Mouse (Mus musculus): ENCODE measurements around the gene Mrc1. TPM values are rescaled to one million over a fixed set of nuclear protein-coding genes. Genes with fewer than 3 reads are reported as not detected.

Mrc1 gene
- polyA plus RNA-seq, 1 experiment from 2014 or later = 6.4 TPM

GRCm38 (mm10) chr2:14251938-14252337 is 22.7 kb downstream of the Mrc1 start:
- 85% methylated on average over 3 of the region's 3 CpGs for WGBS
- Histone ChIP-seq H3K4me2 (no peak overlapping the region), H3K9ac (ENCODE audit: low read length) (no peak overlapping the region), H3K9me3 (ENCODE audit: control insufficient read depth, low read length) (no peaks in the 10 kb centered on the region), H3K4me1 (ENCODE audit: control insufficient read depth, insufficient read depth, low read length) (no peaks in the 10 kb centered on the region), H3K27ac (ENCODE audit: low read depth, low read length) (no peak overlapping the region), H3K36me3 (ENCODE audit: control insufficient read depth, insufficient read depth, low read length) (no peaks in the 10 kb centered on the region), H3K4me3 (ENCODE audit: low read depth, low read length) (no peak overlapping the region), H3K27me3 (ENCODE audit: control insufficient read depth, insufficient read depth, low read length) (no peaks in the 10 kb centered on the region)
- ATAC-seq (ENCODE audit: low FRiP score) (no peak), DNase-seq (ENCODE audit: low spot score, missing footprints) (no peak)

- no peaks in the 10 kb centered on the region for H3K4me1 ChIP-seq (ENCODE audit: control insufficient read depth, insufficient read depth, low read length)
- H3K27ac ChIP-seq (ENCODE audit: low read depth, low read length) = no peak overlapping the region
- H3K9me3 ChIP-seq (ENCODE audit: control insufficient read depth, low read length) = no peaks in the 10 kb centered on the region
- ATAC-seq (ENCODE audit: low FRiP score) = no peak
- H3K9ac ChIP-seq (ENCODE audit: low read length) = no peak overlapping the region
- no peak overlapping the region for H3K4me3 ChIP-seq (ENCODE audit: low read depth, low read length)
- no peaks in the 10 kb centered on the region for H3K27me3 ChIP-seq (ENCODE audit: control insufficient read depth, insufficient read depth, low read length)
- no peak overlapping the region for H3K4me2 ChIP-seq
- no peaks in the 10 kb centered on the region for H3K36me3 ChIP-seq (ENCODE audit: control insufficient read depth, insufficient read depth, low read length)
- DNase-seq (ENCODE audit: low spot score, missing footprints) = no peak
Observed at GRCm38 (mm10) chr2:14258345-14258850, 29.2 kb downstream of the Mrc1 start.

DNA sequence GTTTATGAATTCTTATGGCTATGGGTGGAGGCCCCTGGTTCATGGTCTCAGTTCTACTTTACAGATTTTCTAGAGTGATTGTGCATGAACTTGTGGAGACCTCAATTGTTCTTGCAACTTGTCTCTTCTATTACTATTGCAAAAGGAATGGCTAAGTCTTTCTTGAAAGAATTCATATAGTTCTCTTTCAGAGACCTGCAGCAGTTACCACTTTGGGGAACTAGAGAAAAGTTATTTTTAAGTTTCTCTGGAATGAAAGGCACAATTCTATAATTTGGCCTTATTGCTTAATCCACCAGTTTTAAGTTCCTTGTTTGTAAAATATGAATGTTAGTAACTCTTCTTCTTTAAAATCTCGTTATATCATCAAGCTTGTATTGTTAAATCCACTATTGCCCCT is 32.9 kb downstream of the Mrc1 start:
- Histone ChIP-seq H3K36me3 (ENCODE audit: control insufficient read depth, insufficient read depth, low read length) (no peaks in the 10 kb centered on the region), H3K9me3 (ENCODE audit: control insufficient read depth, low read length) (no peaks in the 10 kb centered on the region), H3K4me2 (no peak overlapping the region), H3K27ac (ENCODE audit: low read depth, low read length) (no peak overlapping the region), H3K27me3 (ENCODE audit: control insufficient read depth, insufficient read depth, low read length) (no peaks in the 10 kb centered on the region), H3K4me3 (ENCODE audit: low read depth, low read length) (no peak overlapping the region), H3K4me1 (ENCODE audit: control insufficient read depth, insufficient read depth, low read length) (no peaks in the 10 kb centered on the region), H3K9ac (ENCODE audit: low read length) (no peak overlapping the region)
- WGBS = 76% methylated on average over 1 of the region's 1 CpGs
- DNase-seq (ENCODE audit: low spot score, missing footprints) = no peak
- ATAC-seq (ENCODE audit: low FRiP score) = no peak

GRCm38 (mm10) chr2:14269160-14269559 is 40.0 kb downstream of the Mrc1 start:
- Histone ChIP-seq H3K27ac (ENCODE audit: low read depth, low read length) (no peak overlapping the region), H3K9ac (ENCODE audit: low read length) (no peak overlapping the region), H3K4me2 (no peak overlapping the region), H3K36me3 (ENCODE audit: control insufficient read depth, insufficient read depth, low read length) (no peaks in the 10 kb centered on the region), H3K9me3 (ENCODE audit: control insufficient read depth, low read length) (no peaks in the 10 kb centered on the region), H3K4me3 (ENCODE audit: low read depth, low read length) (no peak overlapping the region), H3K27me3 (ENCODE audit: control insufficient read depth, insufficient read depth, low read length) (no peaks in the 10 kb centered on the region), H3K4me1 (ENCODE audit: control insufficient read depth, insufficient read depth, low read length) (no peaks in the 10 kb centered on the region)
- no peak for ATAC-seq (ENCODE audit: low FRiP score)
- no peak for DNase-seq (ENCODE audit: low spot score, missing footprints)
- WGBS = 85% methylated on average over 1 of the region's 1 CpGs

DNA sequence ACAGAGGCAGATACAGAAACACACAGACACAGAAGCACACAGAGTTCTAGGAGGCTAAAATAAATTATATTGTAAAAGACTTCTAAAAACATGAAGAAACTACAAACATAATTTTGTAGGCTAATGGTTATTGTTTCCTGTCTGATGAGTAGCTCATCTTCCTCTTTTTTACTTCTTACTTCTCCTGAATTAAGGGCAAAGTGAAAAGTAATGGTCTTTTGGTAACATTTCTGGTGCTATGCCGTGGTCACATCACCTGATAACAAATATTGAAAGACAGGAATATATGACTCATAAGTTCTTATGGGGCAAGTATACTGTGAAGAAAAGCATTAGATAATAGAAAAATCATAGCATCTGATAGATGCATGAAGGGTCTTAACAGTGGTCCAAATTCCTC is 42.9 kb downstream of the Mrc1 start:
- Histone ChIP-seq H3K27ac (ENCODE audit: low read depth, low read length) (no peak overlapping the region), H3K4me2 (no peak overlapping the region), H3K27me3 (ENCODE audit: control insufficient read depth, insufficient read depth, low read length) (no peaks in the 10 kb centered on the region), H3K4me1 (ENCODE audit: control insufficient read depth, insufficient read depth, low read length) (no peaks in the 10 kb centered on the region), H3K4me3 (ENCODE audit: low read depth, low read length) (no peak overlapping the region), H3K9ac (ENCODE audit: low read length) (no peak overlapping the region), H3K9me3 (ENCODE audit: control insufficient read depth, low read length) (no peaks in the 10 kb centered on the region), H3K36me3 (ENCODE audit: control insufficient read depth, insufficient read depth, low read length) (no peaks in the 10 kb centered on the region)
- ATAC-seq (ENCODE audit: low FRiP score) (no peak), DNase-seq (ENCODE audit: low spot score, missing footprints) (no peak)
- WGBS = 82% methylated on average over 1 of the region's 1 CpGs

DNA sequence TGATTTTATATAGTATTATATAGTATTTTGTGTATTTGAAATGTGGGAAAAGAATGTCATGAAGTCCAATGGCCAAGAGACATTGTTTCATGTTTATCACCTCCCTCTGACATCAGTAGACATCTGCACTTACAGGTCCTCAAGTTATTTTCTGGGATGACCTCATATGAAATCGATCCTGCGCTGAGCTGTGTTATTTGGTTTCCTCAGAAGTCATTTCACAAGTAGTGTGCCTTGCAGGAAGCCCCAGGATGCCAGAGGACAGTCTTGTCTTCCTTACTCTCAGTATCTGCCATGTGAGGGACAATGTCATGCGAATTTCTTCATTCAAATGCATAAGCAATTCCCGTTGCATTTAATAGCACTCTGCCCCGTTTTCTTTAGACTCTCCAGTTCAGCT is 46.6 kb downstream of the Mrc1 start:
- DNase-seq (ENCODE audit: low spot score, missing footprints) (no peak), ATAC-seq (ENCODE audit: low FRiP score) (no peak)
- no peak overlapping the region for H3K4me3 ChIP-seq (ENCODE audit: low read depth, low read length)
- H3K4me1 ChIP-seq (ENCODE audit: control insufficient read depth, insufficient read depth, low read length) = no peaks in the 10 kb centered on the region
- no peak overlapping the region for H3K4me2 ChIP-seq
- 76% methylated on average over 5 of the region's 5 CpGs for WGBS
- no peaks in the 10 kb centered on the region for H3K27me3 ChIP-seq (ENCODE audit: control insufficient read depth, insufficient read depth, low read length)
- no peaks in the 10 kb centered on the region for H3K9me3 ChIP-seq (ENCODE audit: control insufficient read depth, low read length)
- no peak overlapping the region for H3K27ac ChIP-seq (ENCODE audit: low read depth, low read length)
- no peak overlapping the region for H3K9ac ChIP-seq (ENCODE audit: low read length)
- H3K36me3 ChIP-seq (ENCODE audit: control insufficient read depth, insufficient read depth, low read length) = no peaks in the 10 kb centered on the region

DNA sequence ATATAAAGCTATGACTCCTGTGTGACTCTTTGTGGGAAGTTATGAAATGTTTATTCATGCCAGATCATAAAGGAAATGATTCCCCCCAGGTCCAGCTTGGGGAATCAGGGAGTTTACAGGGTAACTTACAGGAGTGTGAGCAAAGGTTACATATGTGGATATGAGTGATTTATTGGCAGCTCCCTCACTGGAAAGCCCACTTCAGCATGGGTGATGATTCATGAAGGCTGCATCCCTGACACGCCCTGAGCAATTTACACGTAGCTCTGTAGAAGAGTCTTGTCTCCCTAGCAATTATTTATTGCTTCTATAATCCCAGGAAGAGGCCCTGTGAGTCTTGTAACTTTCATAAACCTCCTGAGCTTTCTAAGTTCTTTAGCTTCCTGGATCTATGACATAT is 50.1 kb downstream of the Mrc1 start:
- WGBS = 82% methylated on average over 2 of the region's 2 CpGs
- ATAC-seq (ENCODE audit: low FRiP score) = no peak
- no peak overlapping the region for H3K9ac ChIP-seq (ENCODE audit: low read length)

GRCm38 (mm10) chr2:14279795-14280194 is 50.6 kb downstream of the Mrc1 start:
- Histone ChIP-seq H3K4me2 (no peak overlapping the region), H3K36me3 (ENCODE audit: control insufficient read depth, insufficient read depth, low read length) (no peaks in the 10 kb centered on the region), H3K9me3 (ENCODE audit: control insufficient read depth, low read length) (no peaks in the 10 kb centered on the region), H3K27me3 (ENCODE audit: control insufficient read depth, insufficient read depth, low read length) (no peaks in the 10 kb centered on the region), H3K9ac (ENCODE audit: low read length) (no peak overlapping the region), H3K4me1 (ENCODE audit: control insufficient read depth, insufficient read depth, low read length) (no peaks in the 10 kb centered on the region), H3K4me3 (ENCODE audit: low read depth, low read length) (no peak overlapping the region), H3K27ac (ENCODE audit: low read depth, low read length) (no peak overlapping the region)
- DNase-seq (ENCODE audit: low spot score, missing footprints) = no peak
- no peak for ATAC-seq (ENCODE audit: low FRiP score)
- 91% methylated on average over 6 of the region's 6 CpGs for WGBS

More for the DNA sequence above, 50.1 kb downstream of the Mrc1 start:
- Histone ChIP-seq H3K4me2 (no peak overlapping the region), H3K9me3 (ENCODE audit: control insufficient read depth, low read length) (no peaks in the 10 kb centered on the region), H3K27me3 (ENCODE audit: control insufficient read depth, insufficient read depth, low read length) (no peaks in the 10 kb centered on the region), H3K36me3 (ENCODE audit: control insufficient read depth, insufficient read depth, low read length) (no peaks in the 10 kb centered on the region), H3K4me3 (ENCODE audit: low read depth, low read length) (no peak overlapping the region), H3K4me1 (ENCODE audit: control insufficient read depth, insufficient read depth, low read length) (no peaks in the 10 kb centered on the region), H3K27ac (ENCODE audit: low read depth, low read length) (no peak overlapping the region)
- no peak for DNase-seq (ENCODE audit: low spot score, missing footprints)

DNA sequence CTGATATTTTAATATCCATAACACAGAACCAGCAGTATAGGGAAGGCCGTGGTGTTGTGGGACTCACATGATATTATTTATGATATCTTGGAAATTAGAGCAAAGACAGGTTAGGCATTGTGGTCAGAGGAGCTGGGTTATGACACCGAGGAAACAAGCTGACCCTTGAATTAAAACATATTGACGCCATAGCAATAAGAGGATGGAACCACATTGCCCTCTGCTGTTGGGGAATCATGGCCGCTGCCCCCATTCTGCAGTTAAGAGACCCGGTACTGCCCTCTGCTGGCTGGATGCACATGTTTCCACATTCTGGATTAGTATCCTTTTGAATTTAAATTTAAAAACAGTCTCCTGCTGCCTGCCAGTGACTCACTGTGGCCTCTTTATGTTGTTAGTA is 66.1 kb downstream of the Mrc1 start:
- DNase-seq (ENCODE audit: low spot score, missing footprints) = peak; percentile 96
- H3K27ac ChIP-seq (ENCODE audit: low read depth, low read length) = no peak overlapping the region
- ATAC-seq (ENCODE audit: low FRiP score) = peak; percentile 91
- WGBS = 40% methylated on average over 5 of the region's 5 CpGs
- H3K4me2 ChIP-seq = no peak overlapping the region
- no peaks in the 10 kb centered on the region for H3K27me3 ChIP-seq (ENCODE audit: control insufficient read depth, insufficient read depth, low read length)
- no peak overlapping the region for H3K4me3 ChIP-seq (ENCODE audit: low read depth, low read length)
- no peaks in the 10 kb centered on the region for H3K36me3 ChIP-seq (ENCODE audit: control insufficient read depth, insufficient read depth, low read length)
- H3K9me3 ChIP-seq (ENCODE audit: control insufficient read depth, low read length) = no peaks in the 10 kb centered on the region
- H3K4me1 ChIP-seq (ENCODE audit: control insufficient read depth, insufficient read depth, low read length) = no peaks in the 10 kb centered on the region
- no peak overlapping the region for H3K9ac ChIP-seq (ENCODE audit: low read length)

Data from midbrain, embryonic 11.5 days (tissue).